ENCODE assay signal across 21 mouse cellular contexts in genomic region chr4:150721619-150722283, GRCm38 (mm10).
DNase-seq lines count a peak whose midpoint lies in the region; ATAC-seq lines count a peak whose summit lies in the region.
"Had no signal": no experiment of that assay in that cellular context is flagged by ENCODE, and none has a peak within 500 bp of the region (broad histone marks: within the 10 kb centered on the region; RNA-seq: fewer than 3 reads in every experiment).

No protein-coding gene starts in this region.

- 32% methylated on average over 12 of the region's 12 CpGs for WGBS in forebrain, embryonic 16.5 days
- WGBS in forebrain, embryonic 12.5 days = 42% methylated on average over 12 of the region's 12 CpGs
- WGBS in neural tube, embryonic 12.5 days = 47% methylated on average over 12 of the region's 12 CpGs
- 32% methylated on average over 12 of the region's 12 CpGs for WGBS in neural tube, embryonic 15.5 days
- 35% methylated on average over 12 of the region's 12 CpGs for WGBS in hindbrain, embryonic 12.5 days

- ATAC-seq in forebrain, embryonic 16.5 days = peak; percentile 36
- no peak for ATAC-seq in forebrain, embryonic 12.5 days (ENCODE audit: low FRiP score)
- peak; percentile 54; the same call in 1 of the 2 replicates for ATAC-seq in neural tube, embryonic 12.5 days (ENCODE audit: low FRiP score, low read depth)
- ATAC-seq in neural tube, embryonic 15.5 days (ENCODE audit: low FRiP score) = no peak
- peak; percentile 53 for ATAC-seq in hindbrain, embryonic 12.5 days (ENCODE audit: low FRiP score)
- 0 out of 2 replicates have a peak, but pooled peaks have one; percentile 45 for ATAC-seq in megakaryocyte progenitor cell, adult 5-6 weeks (replicated peaks; ENCODE audit: poor library complexity)
- ATAC-seq: Patski had no signal

- no peak overlapping the region for H3K9ac ChIP-seq in forebrain, embryonic 16.5 days (replicated peaks; ENCODE audit: low read depth, low read length)
- H3K9ac ChIP-seq in forebrain, embryonic 12.5 days = no peak overlapping the region
- no peak overlapping the region for H3K9ac ChIP-seq in neural tube, embryonic 12.5 days
- no peak overlapping the region for H3K9ac ChIP-seq in neural tube, embryonic 15.5 days (replicated peaks)
- H3K9ac ChIP-seq in hindbrain, embryonic 12.5 days = no peak overlapping the region
- H3K9ac ChIP-seq: embryonic facial prominence, embryonic 12.5 days had no signal

- no peaks in the 10 kb centered on the region for H3K27me3 ChIP-seq in forebrain, embryonic 16.5 days (replicated peaks; ENCODE audit: control insufficient read depth, insufficient read depth, low read length)
- peaks cover 10% of the 10 kb centered on the region; the same call in 1 of the 2 replicates for H3K27me3 ChIP-seq in forebrain, embryonic 12.5 days
- no peaks in the 10 kb centered on the region for H3K27me3 ChIP-seq in neural tube, embryonic 12.5 days (replicated peaks)
- no peaks in the 10 kb centered on the region for H3K27me3 ChIP-seq in neural tube, embryonic 15.5 days (replicated peaks)
- H3K27me3 ChIP-seq in hindbrain, embryonic 12.5 days = no peaks in the 10 kb centered on the region; the same call in 1 of the 2 replicates
- H3K27me3 ChIP-seq: CH12.LX; embryonic facial prominence, embryonic 12.5 days; Patski had no signal

- H3K4me3 ChIP-seq in forebrain, embryonic 16.5 days (replicated peaks; ENCODE audit: low read length) = no peak overlapping the region
- no peak overlapping the region for H3K4me3 ChIP-seq in forebrain, embryonic 12.5 days (replicated peaks)
- H3K4me3 ChIP-seq in neural tube, embryonic 12.5 days = no peak overlapping the region
- H3K4me3 ChIP-seq in neural tube, embryonic 15.5 days (replicated peaks) = no peak overlapping the region
- no peak overlapping the region for H3K4me3 ChIP-seq in hindbrain, embryonic 12.5 days
- H3K4me3 ChIP-seq: embryonic facial prominence, embryonic 12.5 days had no signal

- H3K27ac ChIP-seq in forebrain, embryonic 16.5 days (ENCODE audit: low read length) = 0 out of 2 replicates have a peak overlapping the region, but pooled peaks have one; percentile 1
- no peak overlapping the region for H3K27ac ChIP-seq in forebrain, embryonic 12.5 days
- no peak overlapping the region for H3K27ac ChIP-seq in neural tube, embryonic 12.5 days
- no peak overlapping the region for H3K27ac ChIP-seq in neural tube, embryonic 15.5 days (replicated peaks)
- peak overlapping the region; percentile 82 for H3K27ac ChIP-seq in hindbrain, embryonic 12.5 days
- H3K27ac ChIP-seq: embryonic facial prominence, embryonic 12.5 days had no signal

- H3K9me3 ChIP-seq in forebrain, embryonic 16.5 days (ENCODE audit: control insufficient read depth, low read length) = no peaks in the 10 kb centered on the region
- no peaks in the 10 kb centered on the region for H3K9me3 ChIP-seq in forebrain, embryonic 12.5 days
- H3K9me3 ChIP-seq in neural tube, embryonic 12.5 days = peaks cover 3% of the 10 kb centered on the region; the same call in 1 of the 2 replicates
- no peaks in the 10 kb centered on the region for H3K9me3 ChIP-seq in neural tube, embryonic 15.5 days (replicated peaks)
- no peaks in the 10 kb centered on the region for H3K9me3 ChIP-seq in hindbrain, embryonic 12.5 days (replicated peaks)
- H3K9me3 ChIP-seq: embryonic facial prominence, embryonic 12.5 days had no signal

- H3K4me1 ChIP-seq in forebrain, embryonic 16.5 days (replicated peaks; ENCODE audit: control insufficient read depth, insufficient read depth, low read length) = peaks cover 6% of the 10 kb centered on the region
- H3K4me1 ChIP-seq in forebrain, embryonic 12.5 days = peaks cover 21% of the 10 kb centered on the region
- H3K4me1 ChIP-seq in neural tube, embryonic 12.5 days = peaks cover 28% of the 10 kb centered on the region
- peaks cover 18% of the 10 kb centered on the region; the same call in 1 of the 2 replicates for H3K4me1 ChIP-seq in neural tube, embryonic 15.5 days
- H3K4me1 ChIP-seq in hindbrain, embryonic 12.5 days = peaks cover 27% of the 10 kb centered on the region

- no peaks in the 10 kb centered on the region for H3K36me3 ChIP-seq in forebrain, embryonic 16.5 days (ENCODE audit: control insufficient read depth, insufficient read depth)
- no peaks in the 10 kb centered on the region for H3K36me3 ChIP-seq in forebrain, embryonic 12.5 days (replicated peaks)
- no peaks in the 10 kb centered on the region for H3K36me3 ChIP-seq in neural tube, embryonic 12.5 days
- no peaks in the 10 kb centered on the region for H3K36me3 ChIP-seq in neural tube, embryonic 15.5 days
- H3K36me3 ChIP-seq in hindbrain, embryonic 12.5 days = no peaks in the 10 kb centered on the region
- H3K36me3 ChIP-seq: embryonic facial prominence, embryonic 12.5 days had no signal

- DNase-seq in layer of hippocampus, adult 18-20 months (ENCODE audit: low spot score in 2 of 2) = no peak
- DNase-seq in adipocyte (ENCODE audit: low spot score) = no peak
- DNase-seq: cerebellum, adult 8-10 months; heart, postnatal 14 days; kidney, adult 11 months; kidney, postnatal 14 days; layer of hippocampus, adult 9-11 months; liver; lung, adult 18-20 months; lung, postnatal 36 days had no signal

- H3K4me2 ChIP-seq in forebrain, embryonic 16.5 days (ENCODE audit: low read length) = no peak overlapping the region
- H3K4me2 ChIP-seq in forebrain, embryonic 12.5 days = no peak overlapping the region; the same call in 1 of the 2 replicates
- H3K4me2 ChIP-seq in neural tube, embryonic 12.5 days (replicated peaks) = peak overlapping the region; percentile 18
- no peak overlapping the region for H3K4me2 ChIP-seq in neural tube, embryonic 15.5 days
- peak overlapping the region; percentile 22; the same call in 1 of the 2 replicates for H3K4me2 ChIP-seq in hindbrain, embryonic 12.5 days (replicated peaks)
- H3K4me2 ChIP-seq: embryonic facial prominence, embryonic 12.5 days; heart, embryonic 11.5 days; midbrain, embryonic 11.5 days had no signal

Comparison
In these comparisons a context has a peak if more than half of its experiments do, and no peak if none do; other contexts are left out.
1. ATAC-seq: peak in forebrain, embryonic 16.5 days (single experiment), neural tube, embryonic 12.5 days (single experiment), hindbrain, embryonic 12.5 days (single experiment) and megakaryocyte progenitor cell, adult 5-6 weeks (single experiment); none in forebrain, embryonic 12.5 days (single experiment) and neural tube, embryonic 15.5 days (single experiment).
2. H3K27ac ChIP-seq: peak in forebrain, embryonic 16.5 days (single experiment) and hindbrain, embryonic 12.5 days (single experiment); none in forebrain, embryonic 12.5 days (single experiment), neural tube, embryonic 12.5 days (single experiment) and neural tube, embryonic 15.5 days (single experiment).
3. H3K4me2 ChIP-seq: peak in neural tube, embryonic 12.5 days (single experiment) and hindbrain, embryonic 12.5 days (single experiment); none in forebrain, embryonic 16.5 days (single experiment), forebrain, embryonic 12.5 days (single experiment) and neural tube, embryonic 15.5 days (single experiment).